In genomic region chr5:100217178-100218035, GRCm38 (mm10) we compare ENCODE assay signal across 8 mouse cellular contexts. TPM values are rescaled to one million over a fixed set of nuclear protein-coding genes. Genes with fewer than 3 reads are reported as not detected.
A peak's percentile ranks its signal among the peaks of the same experiment; 100 is the strongest.
DNase-seq lines count a peak whose midpoint lies in the region; ATAC-seq lines count a peak whose summit lies in the region.

No protein-coding gene starts in this region.

- no peak overlapping the region for H3K9ac ChIP-seq in hindbrain, embryonic 12.5 days
- no peak overlapping the region for H3K9ac ChIP-seq in hindbrain, embryonic 14.5 days
- no peak overlapping the region for H3K9ac ChIP-seq in heart, embryonic 13.5 days

- no peaks in the 10 kb centered on the region for H3K27me3 ChIP-seq in hindbrain, embryonic 12.5 days
- H3K27me3 ChIP-seq in hindbrain, embryonic 14.5 days (ENCODE audit: control insufficient read depth, insufficient read depth, low read length), result no peaks in the 10 kb centered on the region
- peaks cover 12% of the 10 kb centered on the region; the same call in 1 of the 2 replicates for H3K27me3 ChIP-seq in heart, embryonic 13.5 days (replicated peaks)
- no peaks in the 10 kb centered on the region for H3K27me3 ChIP-seq in midbrain, embryonic 10.5 days (ENCODE audit: low read depth, poor library complexity, severe bottlenecking)

- H3K9me3 ChIP-seq in hindbrain, embryonic 12.5 days (replicated peaks), result no peaks in the 10 kb centered on the region
- no peaks in the 10 kb centered on the region for H3K9me3 ChIP-seq in hindbrain, embryonic 14.5 days (ENCODE audit: control insufficient read depth, low read length)
- H3K9me3 ChIP-seq in heart, embryonic 13.5 days, result no peaks in the 10 kb centered on the region
- no peaks in the 10 kb centered on the region for H3K9me3 ChIP-seq in midbrain, embryonic 10.5 days (replicated peaks)

- no peaks in the 10 kb centered on the region for H3K36me3 ChIP-seq in hindbrain, embryonic 12.5 days
- no peaks in the 10 kb centered on the region for H3K36me3 ChIP-seq in hindbrain, embryonic 14.5 days (replicated peaks; ENCODE audit: control insufficient read depth, insufficient read depth)
- H3K36me3 ChIP-seq in heart, embryonic 13.5 days, result no peaks in the 10 kb centered on the region
- no peaks in the 10 kb centered on the region for H3K36me3 ChIP-seq in midbrain, embryonic 10.5 days

- H3K4me3 ChIP-seq in hindbrain, embryonic 12.5 days, result no peak overlapping the region
- H3K4me3 ChIP-seq in hindbrain, embryonic 14.5 days (replicated peaks; ENCODE audit: low read length), result no peak overlapping the region
- H3K4me3 ChIP-seq in heart, embryonic 13.5 days, result peak overlapping the region; percentile 3; the same call in 1 of the 2 replicates
- peak overlapping the region; percentile 48 for H3K4me3 ChIP-seq in midbrain, embryonic 10.5 days

- H3K27ac ChIP-seq in hindbrain, embryonic 12.5 days, result no peak overlapping the region
- H3K27ac ChIP-seq in hindbrain, embryonic 14.5 days, result no peak overlapping the region
- H3K27ac ChIP-seq in heart, embryonic 13.5 days (replicated peaks), result peak overlapping the region; percentile 12; the same call in 1 of the 2 replicates
- peak overlapping the region; percentile 82 for H3K27ac ChIP-seq in midbrain, embryonic 10.5 days (replicated peaks)

- DNase-seq in hindbrain, embryonic 14.5 days (ENCODE audit: low spot score), result no peak
- peak; percentile 60 for DNase-seq in midbrain, embryonic 10.5 days (ENCODE audit: low spot score)
- no peak for DNase-seq in layer of hippocampus, postnatal 10 days (ENCODE audit: low spot score in 2 of 2)
- no peak for DNase-seq in urinary bladder, adult 2 months (ENCODE audit: low spot score)
- no peak for DNase-seq in right cerebral cortex, postnatal 14 days

- H3K4me1 ChIP-seq in hindbrain, embryonic 12.5 days, result no peaks in the 10 kb centered on the region
- H3K4me1 ChIP-seq in hindbrain, embryonic 14.5 days (replicated peaks; ENCODE audit: control insufficient read depth, insufficient read depth, low read length), result no peaks in the 10 kb centered on the region
- H3K4me1 ChIP-seq in heart, embryonic 13.5 days, result peaks cover 44% of the 10 kb centered on the region
- peaks cover 18% of the 10 kb centered on the region for H3K4me1 ChIP-seq in midbrain, embryonic 10.5 days

- ATAC-seq in hindbrain, embryonic 12.5 days (ENCODE audit: low FRiP score), result no peak
- ATAC-seq in hindbrain, embryonic 14.5 days (ENCODE audit: low FRiP score), result no peak
- ATAC-seq in activated CD4-positive, CD25-positive, alpha-beta regulatory T cell, adult 4 months, result peak; percentile 23
- ATAC-seq in heart, embryonic 13.5 days (ENCODE audit: extremely low read depth, insufficient number of reproducible peaks, low FRiP score, low TSS enrichment), result no peak

- WGBS in hindbrain, embryonic 12.5 days, result 18% methylated on average over 17 of the region's 17 CpGs
- WGBS in hindbrain, embryonic 14.5 days, result 18% methylated on average over 17 of the region's 17 CpGs
- WGBS in heart, embryonic 13.5 days, result 39% methylated on average over 17 of the region's 17 CpGs
- 19% methylated on average over 17 of the region's 17 CpGs for WGBS in midbrain, embryonic 10.5 days

- 0 out of 2 replicates have a peak overlapping the region, but pooled peaks have one; percentile 11 for H3K4me2 ChIP-seq in hindbrain, embryonic 12.5 days (replicated peaks)
- no peak overlapping the region for H3K4me2 ChIP-seq in hindbrain, embryonic 14.5 days (replicated peaks)
- peak overlapping the region; percentile 14; the same call in 1 of the 2 replicates for H3K4me2 ChIP-seq in heart, embryonic 13.5 days

RNA-seq across cellular contexts. Expression of gene Tmem150c, which starts 57.8 kb away (rescaled TPM):
- 8.2 and 9.9 TPM in 2 replicates for polyA plus RNA-seq in hindbrain, embryonic 12.5 days (2016; fragmentation: Nextera tagmentation; extraction: Ambion mirVana)
- polyA plus RNA-seq in hindbrain, embryonic 14.5 days (2014; fragmentation: Nextera tagmentation; extraction: Ambion mirVana), result 24.2 and 26.8 TPM in 2 replicates
- not detected for polyA plus RNA-seq in activated CD4-positive, CD25-positive, alpha-beta regulatory T cell, adult 4 months (2017; shearing (Covaris generic))
- 0.90 and 1.4 TPM in 2 replicates for polyA plus RNA-seq in heart, embryonic 13.5 days (2015; fragmentation: Nextera tagmentation; extraction: Ambion mirVana)
- polyA plus RNA-seq in midbrain, embryonic 10.5 days (2016; fragmentation: Nextera tagmentation; extraction: Ambion mirVana), result 3.6 and 3.8 TPM in 2 replicates
- total RNA-seq in layer of hippocampus, postnatal 10 days (2021), result 10 to 100 TPM; 69.3 to 71.6 TPM
- 0.85 and 1.8 TPM in 2 replicates for polyA plus RNA-seq in urinary bladder, adult 2 months (2012; rRNA removed)

Comparison
In these comparisons a context has a peak if more than half of its experiments do, and no peak if none do; other contexts are left out.
1. H3K27ac ChIP-seq: peak in heart, embryonic 13.5 days (single experiment) and midbrain, embryonic 10.5 days (single experiment); none in hindbrain, embryonic 12.5 days (single experiment) and hindbrain, embryonic 14.5 days (single experiment).
2. H3K4me3 ChIP-seq: peak in heart, embryonic 13.5 days (single experiment) and midbrain, embryonic 10.5 days (single experiment); none in hindbrain, embryonic 12.5 days (single experiment) and hindbrain, embryonic 14.5 days (single experiment).